Mouse (Mus musculus): ENCODE measurements around the gene Col16a1. TPM values are rescaled to one million over a fixed set of nuclear protein-coding genes. Genes with fewer than 3 reads are reported as not detected.

The Col16a1 gene
- 10 to 100 TPM; 15.6 to 18.7 TPM for total RNA-seq (2021)
- long read RNA-seq, experiment 1, partial matches to known transcripts = 4 of 12 reads
- long read RNA-seq, experiment 1, other reads (novel, unspliced or antisense) = 8 of 12 reads
- long read RNA-seq, experiment 2, partial matches to known transcripts = 2 of 2 reads
- long read RNA-seq, experiment 2, other reads (novel, unspliced or antisense) = 0 of 2 reads

- peak; percentile 91 to 93 for DNase-seq
Observed at GRCm38 (mm10) chr4:130047331-130048202, at the start of gene Col16a1. Gene Col16a1, plus strand, starts transcription at chr4:130047840.

DNA sequence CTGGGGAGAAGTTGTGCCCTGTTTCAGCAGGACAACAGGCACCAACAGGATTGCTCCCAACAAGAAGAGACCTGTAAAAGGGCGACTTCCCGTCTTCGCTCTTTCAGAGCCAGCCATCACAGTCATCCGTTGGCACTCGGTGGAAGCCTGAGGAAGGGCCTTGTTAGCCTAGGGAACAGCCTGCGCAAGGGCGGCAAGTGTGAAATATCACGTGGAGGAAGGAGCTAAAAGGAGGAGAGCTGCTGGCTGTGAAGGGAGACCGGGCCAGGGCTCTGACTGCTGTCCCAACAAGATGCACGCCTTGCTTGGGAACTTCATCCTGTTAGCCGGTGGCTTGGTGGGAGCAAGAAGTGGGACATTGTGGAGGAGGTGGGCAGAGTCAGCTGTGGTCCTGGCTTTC is 49.5 kb upstream of the Col16a1 start:
- DNase-seq = no peak

DNA sequence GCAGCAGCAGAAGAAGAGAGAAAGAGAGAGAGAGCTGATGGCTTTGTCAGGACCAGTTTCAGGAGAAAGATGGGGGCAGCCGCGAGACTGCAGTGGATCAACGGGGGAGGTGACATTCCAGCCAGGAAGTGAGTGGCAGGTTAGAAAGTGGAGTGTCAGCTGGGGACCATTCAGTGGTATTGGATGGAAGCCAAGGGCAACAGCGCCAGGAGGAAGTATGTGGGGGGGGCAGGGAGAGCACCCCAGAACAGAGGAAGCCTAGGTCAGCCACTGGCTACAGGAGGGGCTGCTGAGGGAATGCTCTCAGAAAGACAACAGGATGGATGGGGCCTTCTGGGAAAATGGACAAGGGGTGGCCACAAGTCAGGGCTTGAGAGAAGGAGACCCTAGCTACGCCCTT is 45.9 kb upstream of the Col16a1 start:
- DNase-seq = no peak

DNA sequence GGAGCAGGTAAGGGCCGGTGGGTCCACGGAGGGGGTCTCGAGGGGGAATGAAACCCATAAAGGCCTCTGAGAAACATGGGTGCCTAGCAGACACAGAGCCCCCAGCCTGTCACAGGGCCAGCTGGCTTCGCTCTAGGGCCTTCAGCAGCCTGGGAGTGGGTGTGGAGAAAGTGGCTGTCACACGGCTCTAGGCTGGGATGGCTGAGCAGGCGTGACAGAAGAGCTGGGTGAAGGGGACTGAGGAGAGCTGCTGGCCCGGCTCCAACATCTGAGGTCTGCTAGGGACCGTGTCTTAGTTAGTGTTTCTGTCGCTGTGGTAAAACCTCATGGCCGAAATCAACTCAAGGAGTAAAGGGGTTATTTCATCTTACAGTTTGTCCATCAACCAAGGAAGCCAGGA is 45.5 kb upstream of the Col16a1 start:
- no peak for DNase-seq

DNA sequence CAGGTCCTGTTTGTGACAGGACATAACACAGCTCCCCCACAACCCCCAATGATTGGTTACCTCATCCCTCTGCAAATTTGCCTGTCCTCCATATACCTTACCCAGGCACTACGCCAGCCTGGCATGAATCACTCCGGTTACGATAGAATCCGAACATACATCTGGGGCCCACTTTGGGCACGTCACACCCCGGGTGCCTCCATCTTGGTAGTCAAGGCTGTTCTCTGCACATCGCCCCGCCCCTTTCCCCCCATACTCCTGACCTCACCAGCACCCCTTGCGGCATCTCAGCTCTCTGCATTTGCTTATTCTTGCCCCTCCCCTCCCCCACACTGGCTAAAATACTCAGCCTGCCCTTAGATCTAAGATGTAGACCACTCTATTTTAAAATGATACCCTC is 42.0 kb upstream of the Col16a1 start:
- no peak for DNase-seq

DNA sequence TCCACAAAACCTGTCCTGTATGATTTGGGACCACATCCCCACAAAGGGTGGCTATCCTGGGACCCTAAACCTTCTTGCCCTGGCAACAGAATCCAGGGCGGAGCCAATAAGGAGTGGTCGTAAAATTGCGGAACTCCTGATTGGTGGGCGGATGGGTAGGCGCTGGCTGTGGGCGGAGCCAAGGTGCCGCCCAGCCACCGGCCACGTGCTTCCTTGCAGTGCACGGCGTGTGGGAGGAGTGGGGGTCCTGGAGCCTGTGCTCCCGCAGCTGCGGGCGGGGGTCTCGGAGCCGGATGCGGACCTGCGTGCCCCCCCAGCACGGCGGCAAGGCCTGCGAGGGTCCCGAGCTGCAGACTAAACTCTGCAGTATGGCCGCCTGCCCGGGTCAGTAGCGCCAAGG is 41.1 kb upstream of the Col16a1 start:
- DNase-seq = no peak

DNA sequence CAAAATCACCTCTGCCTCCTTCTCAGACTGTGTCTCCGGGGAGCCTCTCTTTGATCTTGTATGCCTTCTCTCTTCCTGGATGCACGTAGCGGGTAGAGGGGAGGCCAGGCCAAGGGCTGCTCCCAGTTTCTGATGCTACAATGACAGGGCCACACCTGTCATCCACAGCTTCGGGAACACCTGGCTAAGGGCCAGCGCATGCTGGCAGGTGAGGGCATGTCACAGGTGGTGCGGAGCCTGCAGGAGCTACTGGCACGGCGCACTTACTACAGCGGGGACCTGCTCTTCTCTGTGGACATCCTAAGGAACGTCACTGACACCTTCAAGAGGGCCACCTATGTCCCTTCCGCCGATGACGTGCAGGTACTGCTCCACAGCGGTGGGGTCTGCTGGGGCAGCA is 38.6 kb upstream of the Col16a1 start:
- no peak for DNase-seq

DNA sequence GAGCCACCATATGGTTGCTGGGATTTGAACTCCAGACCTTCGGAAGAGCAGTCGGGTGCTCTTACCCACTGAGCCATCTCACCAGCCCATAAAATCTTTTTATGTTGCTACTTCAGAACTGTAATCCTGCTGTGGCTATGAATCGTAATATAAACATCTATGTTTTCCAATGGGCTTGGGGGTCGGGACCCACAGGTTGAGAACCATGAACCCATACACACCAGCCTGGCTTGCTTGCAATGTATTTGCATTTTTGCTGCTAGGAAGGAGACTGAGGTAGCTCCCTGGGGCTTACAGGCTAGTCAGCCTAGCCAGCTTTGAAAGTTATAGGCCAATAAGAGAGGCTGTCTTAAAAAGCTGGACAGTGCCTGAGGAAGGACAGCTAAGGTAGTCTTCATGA is 36.9 kb upstream of the Col16a1 start:
- no peak for DNase-seq

- no peak for DNase-seq
Observed at GRCm38 (mm10) chr4:130012234-130012633, 35.4 kb upstream of the Col16a1 start.

DNA sequence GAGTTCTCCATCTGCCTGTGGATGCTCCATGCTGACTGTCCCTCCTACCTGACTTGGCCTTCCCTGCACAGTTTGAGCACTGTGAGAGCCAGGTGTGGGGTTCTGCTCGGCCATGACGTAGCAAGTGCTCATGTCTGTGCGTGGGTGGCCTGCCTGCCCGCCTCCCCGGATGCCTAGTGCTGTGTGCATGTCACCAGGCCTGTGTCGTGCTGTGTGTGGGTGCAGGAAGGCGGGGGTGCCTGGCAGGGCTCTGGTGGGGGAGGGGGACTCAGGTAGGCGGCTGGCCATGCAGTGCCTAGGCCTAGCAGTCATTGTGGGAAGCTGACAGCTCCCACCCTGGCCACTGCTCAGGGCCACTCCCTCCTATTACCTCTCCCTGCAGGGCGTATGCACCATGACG is 34.5 kb upstream of the Col16a1 start:
- no peak for DNase-seq

GRCm38 (mm10) chr4:130016010-130016409 is 31.6 kb upstream of the Col16a1 start:
- DNase-seq = no peak

GRCm38 (mm10) chr4:130017036-130017674 is 30.5 kb upstream of the Col16a1 start:
- DNase-seq = no peak

GRCm38 (mm10) chr4:130022952-130023351 is 24.7 kb upstream of the Col16a1 start:
- peak; percentile 42 to 48 for DNase-seq

DNA sequence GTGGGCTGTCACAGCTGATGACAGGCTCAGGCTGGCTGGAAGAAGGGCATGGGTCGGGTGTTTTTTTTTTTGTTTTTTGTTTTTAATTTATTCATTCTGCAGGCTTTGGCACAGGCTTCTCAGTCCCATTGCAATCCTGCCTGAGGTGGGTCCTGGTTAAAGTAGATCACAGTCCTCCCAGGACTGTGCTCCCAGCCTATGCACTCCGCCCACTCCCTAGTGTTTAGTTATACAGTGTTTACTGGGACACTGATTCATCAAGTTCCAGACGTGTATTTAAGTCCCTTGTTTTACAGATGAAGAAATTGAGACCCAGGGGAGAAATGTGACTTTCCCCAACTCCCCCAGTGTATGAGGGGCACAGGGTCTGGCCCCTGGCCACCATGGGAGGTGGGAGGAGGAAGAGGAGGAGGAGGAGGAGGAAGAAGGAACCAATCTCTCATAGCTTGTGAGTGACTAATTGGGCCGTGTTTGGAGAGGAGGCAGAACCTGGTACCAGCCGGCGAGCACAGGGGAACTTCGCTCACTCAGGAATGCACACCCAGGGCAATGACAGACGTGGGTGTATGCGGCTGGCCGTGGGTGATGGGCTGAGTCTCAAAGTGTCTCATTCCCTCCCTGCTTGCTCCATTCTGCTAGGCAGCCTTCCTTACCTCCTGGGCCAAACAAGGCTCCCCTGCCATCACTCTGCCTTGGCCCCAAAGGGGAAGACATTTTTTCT is 24.0 kb upstream of the Col16a1 start:
- DNase-seq = peak in 1 of 2 experiments; percentile 28

DNA sequence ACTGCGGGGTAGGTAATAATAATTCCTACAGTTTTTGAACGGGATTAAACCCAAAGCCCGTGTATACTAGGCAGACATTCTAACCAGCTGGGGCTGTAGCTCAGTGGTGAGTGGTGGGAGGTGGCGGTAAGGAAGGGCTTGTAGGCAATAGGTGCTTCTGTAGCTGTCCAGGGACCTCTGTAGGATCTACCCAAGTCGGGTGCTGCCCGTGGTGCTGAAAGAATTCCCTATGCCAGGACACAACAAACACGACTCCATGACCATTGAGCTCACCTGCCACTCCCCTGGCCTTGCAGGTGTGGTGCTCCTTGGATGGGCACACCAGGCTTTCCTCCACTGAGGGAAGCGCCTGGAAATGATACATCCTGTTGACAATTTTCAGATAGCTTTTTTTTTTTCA is 22.1 kb upstream of the Col16a1 start:
- DNase-seq = no peak

DNA sequence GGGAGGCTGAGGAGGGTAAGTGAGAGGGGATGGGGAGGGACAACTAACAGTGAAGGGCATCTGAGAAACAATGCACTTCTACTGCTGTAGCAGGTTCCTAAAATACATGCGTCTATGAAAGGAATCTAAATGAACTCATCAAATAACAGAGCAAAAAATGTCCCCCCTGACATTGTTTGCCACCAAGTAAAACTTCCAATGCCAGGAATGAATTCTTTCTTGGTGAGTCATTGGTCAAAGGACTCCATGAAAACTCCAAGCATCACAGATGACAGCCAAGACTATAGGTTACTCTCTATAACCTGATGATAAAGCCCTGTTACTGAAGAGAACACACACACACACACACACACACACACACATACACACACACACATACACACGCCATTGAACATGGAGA is 16.5 kb upstream of the Col16a1 start:
- no peak for DNase-seq

GRCm38 (mm10) chr4:130033496-130033895 is 14.1 kb upstream of the Col16a1 start:
- no peak for DNase-seq

- DNase-seq = peak; percentile 49 to 62
Observed at GRCm38 (mm10) chr4:130036112-130036511, 11.5 kb upstream of the Col16a1 start.

- peak; percentile 60 to 61 for DNase-seq
Observed at GRCm38 (mm10) chr4:130036573-130037401, 10.9 kb upstream of the Col16a1 start.

- DNase-seq = no peak
Observed at GRCm38 (mm10) chr4:130039351-130039750, 8.3 kb upstream of the Col16a1 start.

DNA sequence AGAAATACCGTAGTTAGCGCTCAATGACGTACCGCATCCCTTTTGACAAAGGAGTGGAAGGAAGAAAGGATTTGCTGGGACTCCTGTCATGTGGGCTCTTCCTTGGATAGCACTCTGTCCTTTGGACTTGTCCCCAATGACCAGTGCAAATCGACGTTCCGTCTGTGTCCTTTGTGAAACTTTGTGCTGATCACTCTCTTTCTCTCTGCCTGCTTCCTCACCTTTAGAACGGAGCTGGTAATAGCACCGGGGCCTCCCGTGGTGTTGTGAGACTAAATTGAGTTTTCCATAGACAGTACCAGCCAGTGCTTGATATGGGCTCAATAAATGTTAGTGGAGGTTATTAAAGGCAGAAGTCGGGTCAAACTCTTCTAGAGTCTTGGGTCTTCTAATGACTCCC is 6.6 kb upstream of the Col16a1 start:
- no peak for DNase-seq

DNA sequence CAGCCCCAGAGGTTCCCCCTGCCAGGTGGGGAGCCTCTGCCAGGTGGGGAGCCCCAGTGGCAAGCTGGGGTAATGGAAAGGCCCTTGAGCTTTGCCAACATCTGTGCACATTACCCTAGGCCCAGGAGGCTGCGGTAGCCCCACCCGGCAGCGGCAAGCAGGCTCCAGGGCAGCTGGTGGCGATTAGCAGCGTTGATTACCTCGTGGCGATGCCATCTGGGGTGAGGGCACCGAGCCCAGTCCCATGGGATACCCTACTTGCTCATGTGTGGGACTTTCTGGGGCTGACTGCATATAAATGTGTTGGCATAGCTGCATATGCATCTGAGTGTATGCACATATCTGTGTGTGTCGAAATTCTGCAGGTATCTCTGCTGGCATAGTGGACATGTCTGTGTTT is 3.4 kb upstream of the Col16a1 start:
- no peak for DNase-seq

All from adrenal gland, postnatal 36 days (tissue).